Mouse (Mus musculus) embryo, embryonic 10 days (tissue): ENCODE measurements around the gene Zfp366.
"Not testable (repeated sequence)": the region's sequence is repeated elsewhere in the genome, so short reads cannot be mapped to it uniquely, and the experiment has no call there.

Source experiments
- DNase-seq: peaks from one replicate; pipeline ENCODE4 v3.0.0-alpha.2; 2015; ENCODE audit warnings: low spot score

Zfp366 gene

DNA sequence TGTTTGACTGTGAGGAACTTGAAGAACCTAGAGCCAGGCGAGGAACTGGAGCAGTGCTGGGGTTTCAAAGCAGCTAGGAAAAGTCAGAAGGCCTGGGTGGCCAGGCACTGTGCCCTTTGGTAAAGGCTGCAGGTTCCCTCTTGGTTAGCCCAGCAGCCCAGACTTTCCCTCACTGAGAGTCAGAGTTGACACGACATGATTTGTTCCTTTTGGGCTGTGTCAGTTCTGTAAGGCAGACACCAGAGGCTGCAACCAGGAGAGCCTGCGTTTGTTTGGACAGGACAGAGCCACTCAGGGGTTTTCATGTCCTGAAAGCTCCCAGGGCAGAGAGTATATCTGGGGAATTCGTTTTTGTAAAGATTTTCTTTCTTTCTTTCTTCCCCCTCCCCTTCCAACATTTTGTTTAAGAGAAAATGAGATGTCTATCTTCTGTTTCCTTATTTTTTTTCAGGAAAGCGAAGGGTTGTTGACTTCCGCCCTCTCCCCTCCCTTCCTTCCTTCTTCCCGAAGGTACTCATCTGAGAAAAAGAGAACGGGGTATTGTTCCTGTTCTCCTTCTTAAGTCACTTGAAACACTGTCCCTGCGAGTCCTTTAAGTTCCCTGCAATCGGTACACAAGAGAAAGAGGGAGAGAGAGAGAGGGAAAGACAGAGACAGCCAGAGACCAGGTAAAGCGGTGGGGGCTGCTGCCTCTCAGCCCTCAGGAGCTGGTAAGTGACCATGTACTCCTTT is at the start of gene Zfp366:
Gene Zfp366 (plus strand): TSS at position 669 of the 732 bp plus-strand sequence.
- DNase-seq: no peak

DNA sequence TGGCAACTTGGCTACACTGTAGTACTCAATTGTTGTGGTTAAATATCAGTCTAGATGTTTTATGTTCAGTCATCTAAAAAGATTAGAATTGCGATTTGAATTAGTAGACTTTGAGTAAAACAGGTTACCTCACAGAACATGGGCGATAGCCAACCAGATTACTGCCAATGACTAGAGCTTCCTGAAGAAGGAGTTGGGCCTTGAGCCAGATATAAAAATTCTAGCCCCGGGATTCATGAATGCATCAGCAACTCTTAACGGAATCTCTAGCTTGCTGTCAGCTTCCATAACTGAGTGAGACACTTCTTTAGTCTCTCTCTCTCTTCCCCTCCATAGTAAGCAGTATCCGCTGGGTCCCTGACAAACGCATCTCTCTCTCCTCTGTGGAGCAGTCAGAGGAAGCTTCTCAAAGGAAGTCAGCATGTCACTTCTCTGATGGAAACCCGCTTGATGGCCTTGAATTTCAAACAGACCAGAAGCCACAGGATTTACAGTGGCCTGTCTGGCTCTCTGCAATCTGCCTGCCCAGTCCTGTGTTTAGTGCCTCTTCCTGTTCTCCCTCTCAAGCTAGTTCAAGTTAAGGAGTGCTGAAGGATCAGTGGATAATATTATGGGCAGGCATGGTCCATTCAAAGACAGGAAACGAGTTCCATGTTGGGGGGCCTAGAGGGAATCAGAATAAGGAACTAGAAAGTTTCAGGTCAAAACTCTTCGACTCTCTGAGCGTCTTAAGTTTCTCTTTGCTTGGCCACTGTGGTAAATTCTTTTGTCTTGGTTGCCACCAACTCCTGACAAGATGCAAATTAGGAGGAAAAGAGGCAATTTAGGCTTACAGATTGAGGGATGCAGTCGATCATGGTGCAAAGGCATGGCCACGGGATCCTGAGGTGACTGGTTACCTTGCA is 46.0 kb upstream of the Zfp366 start:
- DNase-seq: no peak

DNA sequence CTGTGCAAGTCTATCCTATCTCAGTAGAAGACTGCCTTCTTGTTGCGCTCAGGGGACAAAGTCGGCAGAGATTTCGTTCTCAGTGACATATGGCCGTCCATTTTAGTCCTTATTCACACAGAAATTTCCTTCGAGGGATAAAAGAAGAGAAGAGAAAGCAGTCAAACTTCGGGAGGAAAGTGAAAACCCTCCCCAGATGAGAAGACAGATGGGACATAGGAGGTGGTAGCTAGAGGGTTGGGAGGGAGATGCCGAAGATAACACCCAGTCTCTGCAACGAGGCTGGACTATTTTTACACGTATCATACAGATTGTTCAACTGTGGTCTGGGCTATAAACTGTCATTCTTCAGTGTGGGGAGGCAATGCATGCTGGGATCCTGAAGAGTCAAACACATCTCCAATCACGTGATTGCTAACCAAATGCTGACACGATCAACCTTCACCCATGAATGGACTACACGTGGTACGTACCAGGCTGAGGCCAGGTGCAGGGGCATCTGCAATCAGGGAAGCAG is 38.2 kb upstream of the Zfp366 start:
- DNase-seq: no peak

- no peak for DNase-seq
These were observed 36.9 kb upstream of the Zfp366 start for GRCm38 (mm10) chr13:99147645-99148111.

DNA sequence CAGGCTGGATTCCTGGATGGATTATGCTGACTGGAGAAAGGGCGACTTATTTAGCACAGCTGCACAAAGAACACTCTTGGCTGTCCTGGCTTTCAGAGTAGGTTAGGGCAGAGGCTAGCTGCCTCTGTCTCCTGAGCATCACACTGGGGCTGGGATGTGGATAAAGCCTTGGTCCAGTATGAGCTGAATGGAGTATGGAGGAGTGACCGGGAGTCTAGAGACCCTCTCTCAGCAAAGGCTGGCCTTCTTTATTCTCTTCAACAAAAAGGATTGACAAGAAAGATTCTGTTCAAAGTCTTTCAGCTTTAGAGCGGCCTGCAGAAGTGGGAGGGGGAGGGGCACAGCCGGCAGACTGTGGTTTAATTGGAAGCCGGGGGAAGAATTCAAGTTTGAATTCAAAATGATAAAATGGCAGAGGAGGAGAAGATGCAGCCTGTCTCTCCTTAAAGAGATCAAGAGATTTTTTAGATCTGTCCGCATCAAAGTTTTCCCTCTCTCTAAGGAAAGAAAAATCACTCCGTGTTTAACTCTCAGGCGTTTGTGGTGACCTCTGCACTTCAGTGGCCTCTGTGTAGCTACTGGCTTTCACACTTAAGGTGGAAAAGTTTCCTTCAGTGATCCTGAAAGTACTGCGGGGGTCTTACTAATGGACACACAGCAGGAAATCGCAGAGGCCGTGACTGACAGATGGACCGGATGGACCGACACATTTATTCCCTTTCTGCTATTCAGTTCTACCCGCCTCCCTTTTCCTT is 34.9 kb upstream of the Zfp366 start:
- peak; percentile 52 for DNase-seq

DNA sequence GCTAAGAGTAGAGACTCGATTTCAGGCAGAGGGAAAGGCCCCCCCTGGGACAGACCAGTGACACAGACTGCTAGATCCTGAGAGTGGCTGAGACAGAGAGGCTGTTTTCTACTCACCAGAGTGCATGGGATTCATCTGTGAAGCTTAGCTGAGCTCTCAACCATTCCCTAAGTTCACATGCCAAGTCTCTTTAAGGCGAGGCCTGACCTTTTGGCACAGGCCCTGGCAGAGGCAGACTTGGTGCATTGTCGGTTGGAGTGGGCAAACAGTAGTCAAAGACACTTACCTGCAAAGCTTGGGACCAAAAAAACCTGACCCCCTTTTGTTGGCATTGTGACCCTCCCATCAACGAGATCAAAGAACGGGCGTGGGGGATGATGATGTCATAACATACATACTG is 34.0 kb upstream of the Zfp366 start:
- no peak for DNase-seq

DNA sequence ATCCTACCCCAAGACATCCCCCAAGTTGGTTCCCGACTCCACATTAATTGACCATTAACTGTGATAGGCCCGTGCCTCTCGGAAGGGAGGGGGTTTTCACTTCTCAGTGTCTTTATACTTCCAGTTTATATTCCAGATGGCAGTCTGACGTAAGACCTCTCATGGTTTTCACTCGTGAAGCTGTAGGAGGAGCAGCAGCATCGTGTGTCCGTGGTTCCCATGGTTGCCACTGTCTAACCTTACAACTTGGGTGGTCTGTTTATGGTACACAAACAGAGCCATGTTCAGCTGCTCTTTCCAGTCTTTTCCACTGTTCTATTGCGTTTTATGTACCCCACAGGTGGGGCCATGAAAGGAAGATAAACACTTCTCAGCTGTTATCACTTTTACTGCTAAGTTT is 33.5 kb upstream of the Zfp366 start:
- peak; percentile 62 for DNase-seq

GRCm38 (mm10) chr13:99152305-99152930 is 32.2 kb upstream of the Zfp366 start:
- DNase-seq: peak; percentile 38

DNA sequence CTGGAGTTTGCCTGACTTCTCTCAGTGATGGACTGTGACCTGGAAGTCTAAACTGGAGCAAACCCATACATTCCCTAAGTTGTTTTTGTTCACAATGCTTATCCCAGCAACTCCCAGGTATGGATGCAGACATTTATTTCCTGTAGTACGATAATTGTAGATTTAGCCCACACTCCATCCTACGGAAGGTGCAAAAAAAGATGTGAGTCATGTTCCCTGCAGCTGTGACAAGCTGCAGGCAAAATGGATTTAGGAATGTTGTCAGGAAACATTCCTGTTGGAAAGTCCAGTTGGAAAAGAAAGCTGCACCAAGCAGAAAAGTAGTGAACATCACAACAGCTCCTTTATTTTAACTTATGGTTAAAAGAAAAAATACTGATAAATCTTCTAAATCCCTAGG is 26.9 kb upstream of the Zfp366 start:
- DNase-seq: no peak

GRCm38 (mm10) chr13:99158773-99159172 is 25.9 kb upstream of the Zfp366 start:
- no peak for DNase-seq

- DNase-seq: no peak
These were observed 21.6 kb upstream of the Zfp366 start for GRCm38 (mm10) chr13:99163071-99163470.

DNA sequence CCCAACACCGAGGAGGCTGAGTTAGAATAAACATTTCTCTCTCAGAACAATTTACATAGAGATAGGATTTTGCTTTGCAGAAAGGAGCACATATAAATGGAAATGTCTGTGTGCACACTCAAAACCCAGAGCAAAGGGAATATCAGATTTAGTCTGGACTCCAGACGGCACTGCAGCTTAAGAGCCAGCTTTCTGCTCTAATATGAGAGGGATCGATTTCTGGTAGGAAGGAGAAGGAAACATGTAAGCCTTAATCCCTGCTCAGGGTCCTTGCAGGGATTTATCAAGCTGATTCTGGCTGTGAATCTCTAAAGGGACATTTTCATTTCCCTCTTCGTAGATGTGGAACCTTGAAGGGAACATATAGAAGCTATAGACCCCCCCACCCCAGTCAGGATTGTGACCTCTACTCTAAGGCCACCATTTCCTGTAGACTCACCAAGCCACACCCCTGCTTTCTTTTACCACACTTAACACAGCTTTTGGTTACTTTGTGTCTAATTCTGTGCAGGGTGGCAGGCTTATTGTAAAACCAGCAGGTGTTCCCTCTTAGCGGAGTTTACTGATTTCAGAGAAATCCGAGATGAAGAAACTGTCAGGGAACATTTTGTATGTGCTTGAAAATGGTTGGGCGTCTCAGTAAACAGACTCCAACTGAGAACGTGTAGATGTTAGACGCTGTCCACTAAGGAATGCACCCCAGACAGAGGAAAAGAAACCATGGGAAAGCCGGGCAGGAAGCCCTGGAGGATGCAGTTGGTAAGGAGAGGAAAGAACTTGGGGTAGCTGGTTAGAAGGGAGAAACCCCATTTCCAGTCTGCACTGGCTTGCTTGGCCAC is 20.9 kb upstream of the Zfp366 start:
- no peak for DNase-seq

DNA sequence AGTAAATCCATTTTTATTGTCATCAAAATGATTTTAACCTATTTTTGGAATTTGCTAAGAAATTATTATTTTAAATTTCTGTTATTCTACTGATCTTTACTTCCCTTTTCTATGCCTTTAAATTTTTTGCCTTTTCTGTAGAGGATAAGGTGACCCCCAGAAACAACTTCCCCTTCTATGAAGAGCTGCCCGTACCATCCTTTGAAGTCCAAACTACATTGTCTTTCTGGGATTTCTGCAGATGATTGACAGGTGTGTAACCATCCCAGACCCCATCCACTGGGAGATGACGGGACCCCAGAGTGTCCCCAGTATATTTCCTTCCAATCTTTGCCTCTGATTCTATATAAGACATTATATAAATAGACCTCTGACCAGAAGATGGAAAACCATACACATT is 20.3 kb upstream of the Zfp366 start:
- no peak for DNase-seq

- DNase-seq: no peak
These were observed 15.2 kb upstream of the Zfp366 start for GRCm38 (mm10) chr13:99169401-99169800.

DNA sequence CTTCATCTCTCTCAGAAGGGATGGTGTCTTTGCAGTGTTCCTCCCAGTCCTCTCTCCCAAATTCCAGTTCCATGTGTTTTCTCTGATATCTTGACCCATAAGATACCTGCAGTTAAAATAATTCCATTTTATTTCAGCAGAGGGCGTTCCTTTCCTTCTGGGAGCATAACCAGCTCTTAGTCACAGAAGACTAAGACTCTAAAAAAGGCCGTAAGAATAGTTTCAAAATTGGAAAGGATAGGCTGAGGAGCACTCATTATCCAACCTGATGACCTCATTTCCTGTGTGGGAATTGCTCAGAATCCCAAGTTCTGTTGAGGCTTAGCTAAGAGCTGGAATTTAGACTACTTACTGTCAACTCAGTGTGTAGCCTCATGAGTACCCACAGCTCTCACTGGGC is 14.3 kb upstream of the Zfp366 start:
- DNase-seq: no peak

DNA sequence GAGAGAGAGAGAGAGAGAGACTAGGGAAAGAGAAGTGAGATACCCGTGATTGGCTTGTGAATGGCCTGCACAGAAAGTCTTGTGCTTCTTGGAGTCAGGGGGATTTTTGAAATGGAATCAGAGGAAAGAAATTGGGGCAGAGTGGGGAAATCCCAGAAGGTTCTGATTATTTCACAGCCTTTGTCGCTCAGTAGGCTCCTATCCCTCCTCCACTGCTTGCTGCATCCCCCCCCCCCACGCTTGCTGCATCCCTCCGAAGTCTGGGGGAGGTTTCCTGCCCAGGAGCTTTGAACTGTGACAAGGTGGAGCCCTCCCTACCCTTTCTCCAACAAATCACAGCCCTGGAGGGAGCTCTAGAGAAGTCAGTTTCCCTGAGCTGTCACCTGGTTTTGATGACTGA is 10.8 kb upstream of the Zfp366 start:
- DNase-seq: peak; percentile 14

DNA sequence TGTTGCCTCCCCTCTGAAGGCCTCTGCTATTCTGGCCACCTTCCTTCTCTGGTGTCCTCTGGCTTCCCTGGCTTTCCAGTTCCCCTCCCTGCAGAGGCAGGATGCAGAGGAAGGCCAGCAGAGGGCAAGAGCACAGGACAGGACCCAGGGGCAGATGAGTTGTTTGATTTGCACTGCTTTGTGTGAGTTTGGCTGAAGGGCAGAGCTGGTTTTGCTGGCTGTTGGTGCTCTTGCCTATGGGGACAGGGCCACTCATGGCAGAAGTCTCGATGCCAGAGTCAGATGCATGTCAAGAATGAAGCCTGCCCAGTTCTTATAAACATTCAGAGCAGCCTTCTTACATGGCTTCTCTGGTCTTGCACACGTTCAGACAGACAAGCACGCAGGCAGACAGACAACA is 1.8 kb upstream of the Zfp366 start:
- not testable (repeated sequence) for DNase-seq

GRCm38 (mm10) chr13:99183257-99183895 is 1.2 kb upstream of the Zfp366 start:
- no peak for DNase-seq

DNA sequence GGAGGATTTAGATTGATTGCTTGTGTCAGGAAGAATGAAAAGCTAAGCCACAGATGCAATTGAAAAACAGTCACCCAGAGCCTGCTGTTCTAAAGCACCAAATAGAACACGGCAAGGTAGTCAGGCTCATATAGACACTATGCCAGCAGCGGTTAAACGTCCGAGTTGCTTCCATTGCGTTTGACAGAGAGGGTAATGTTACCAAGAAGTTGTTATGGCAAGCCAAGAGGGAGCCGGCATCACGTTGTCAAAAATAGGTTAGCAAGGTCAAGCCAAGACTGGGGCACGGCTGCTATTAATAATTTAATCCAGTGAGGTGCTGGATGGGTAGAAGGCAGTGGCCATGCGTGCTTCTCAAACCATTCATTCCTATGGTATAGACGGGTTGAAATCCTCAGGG is 950 bp downstream of the Zfp366 start:
- no peak for DNase-seq

DNA sequence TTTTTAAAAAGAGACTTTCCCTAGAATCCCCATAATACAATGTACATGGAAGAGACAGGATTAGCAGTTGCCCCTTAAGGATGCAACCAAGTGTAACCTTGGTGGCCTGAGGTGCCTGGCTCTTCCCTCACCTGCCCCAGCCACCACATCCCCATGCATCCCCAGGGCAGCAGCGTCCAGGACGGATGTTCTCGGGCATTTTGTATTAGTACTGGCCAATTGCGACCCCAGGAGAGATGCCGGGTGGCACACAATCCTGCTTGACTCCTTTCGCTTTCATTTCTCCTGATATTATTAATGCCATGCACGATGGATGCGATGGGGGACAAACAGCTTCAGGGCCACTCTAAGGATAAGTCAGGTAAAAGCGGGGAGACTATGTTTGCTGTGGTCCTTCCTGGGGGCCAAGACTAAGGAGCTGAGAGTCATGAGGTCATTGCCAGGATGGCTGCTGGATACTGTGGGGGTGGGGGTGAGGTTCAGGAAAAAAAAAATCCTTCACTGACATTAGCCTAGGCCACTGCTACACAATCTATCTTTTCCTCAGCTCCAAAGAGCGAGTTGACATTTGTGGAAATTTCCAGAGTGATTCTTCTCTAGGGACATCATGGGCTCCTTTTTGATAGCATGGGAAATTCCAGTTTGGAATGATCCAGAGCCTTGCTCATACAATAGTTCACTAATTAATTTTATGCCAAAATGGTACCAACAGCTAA is 1.7 kb downstream of the Zfp366 start:
- DNase-seq: no peak
